Mouse (Mus musculus): ENCODE measurements around the gene Pip4k2c.

Pip4k2c gene

GRCm38 (mm10) chr10:127189116-127189650 lies 22.2 kb downstream of the Pip4k2c start:
- no peak for DNase-seq (ENCODE audit: low spot score in 2 of 2)

- no peak for DNase-seq (ENCODE audit: low spot score in 2 of 2)
Measured at GRCm38 (mm10) chr10:127188465-127189115, 22.8 kb downstream of the Pip4k2c start.

- DNase-seq (ENCODE audit: low spot score in 2 of 2): no peak
Measured at GRCm38 (mm10) chr10:127188079-127188453, 23.3 kb downstream of the Pip4k2c start.

DNA sequence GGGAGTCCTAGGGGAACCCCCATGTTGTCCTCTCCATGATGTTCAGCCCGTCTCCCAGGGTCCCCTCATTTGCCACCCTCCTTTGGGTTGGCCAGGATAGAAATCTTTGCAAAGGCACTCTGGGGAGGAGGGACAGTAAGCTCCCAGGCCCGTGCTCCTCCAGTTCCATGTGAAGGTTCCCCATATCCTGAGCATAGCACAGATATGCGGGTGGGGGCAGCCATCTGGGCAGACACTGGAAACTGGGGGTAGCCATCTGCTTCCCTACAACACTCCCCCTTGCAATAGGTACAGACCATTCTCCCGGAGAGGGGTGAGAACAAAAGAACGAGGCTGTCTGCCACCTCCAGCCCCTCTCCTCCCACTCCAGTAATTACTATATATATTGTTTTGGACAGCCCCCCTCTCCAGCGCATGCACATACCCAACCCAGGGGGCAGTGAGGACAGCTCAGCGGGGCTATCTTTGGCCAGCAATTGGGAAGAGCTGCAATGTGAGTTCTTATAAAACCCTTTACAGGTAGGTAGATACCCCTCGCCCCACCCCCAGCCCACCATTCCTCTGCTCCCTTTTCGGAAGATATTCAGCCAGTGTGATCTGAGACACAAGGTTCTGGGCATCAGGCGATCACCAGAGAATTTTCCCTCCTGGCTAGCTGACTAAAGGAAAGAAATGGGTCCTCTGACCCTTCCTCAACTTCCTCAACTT lies 23.9 kb downstream of the Pip4k2c start:
- DNase-seq (ENCODE audit: low spot score in 2 of 2): peak; percentile 79

GRCm38 (mm10) chr10:127186451-127186850 lies 24.9 kb downstream of the Pip4k2c start:
- DNase-seq (ENCODE audit: low spot score in 2 of 2): no peak

DNA sequence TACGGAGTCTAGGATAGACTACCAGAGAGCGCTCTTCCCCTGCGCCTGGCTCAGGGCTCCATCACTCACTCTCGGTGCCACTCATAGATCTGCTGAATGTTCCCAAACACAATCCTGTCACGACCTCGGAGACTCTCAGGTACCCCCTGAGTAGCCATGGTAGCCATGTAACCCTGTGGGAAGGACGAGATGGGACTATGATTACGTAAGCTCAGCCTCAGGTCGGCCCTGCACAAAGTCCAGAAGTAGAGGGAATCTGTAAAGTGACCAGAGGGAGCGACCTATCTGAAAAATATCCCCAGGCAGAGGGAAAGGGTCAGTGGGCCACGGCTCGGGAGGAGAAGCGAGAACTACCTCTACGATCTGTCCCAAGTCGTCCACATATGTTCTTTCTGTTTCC lies 25.9 kb downstream of the Pip4k2c start:
- DNase-seq (ENCODE audit: low spot score in 2 of 2): no peak

DNA sequence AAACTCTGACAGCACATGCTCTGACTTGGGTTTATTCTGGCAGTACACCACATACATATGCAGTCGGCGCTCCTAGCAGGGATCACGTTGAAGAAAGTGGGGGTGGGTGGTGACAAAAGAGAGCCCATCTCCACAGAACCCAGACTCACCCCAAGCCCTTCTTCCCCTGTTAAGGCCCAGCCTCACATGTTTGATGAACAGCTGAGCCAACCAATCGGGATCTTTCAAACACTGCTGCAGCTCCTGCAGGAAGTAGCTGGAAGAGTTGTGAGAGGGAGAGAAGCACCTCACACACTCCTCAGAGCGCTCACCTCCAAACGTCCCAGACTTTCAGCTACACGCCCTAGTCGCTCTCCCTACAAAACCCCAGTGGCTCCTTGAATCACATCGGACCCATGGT lies 26.3 kb downstream of the Pip4k2c start:
- DNase-seq (ENCODE audit: low spot score in 2 of 2): no peak

DNA sequence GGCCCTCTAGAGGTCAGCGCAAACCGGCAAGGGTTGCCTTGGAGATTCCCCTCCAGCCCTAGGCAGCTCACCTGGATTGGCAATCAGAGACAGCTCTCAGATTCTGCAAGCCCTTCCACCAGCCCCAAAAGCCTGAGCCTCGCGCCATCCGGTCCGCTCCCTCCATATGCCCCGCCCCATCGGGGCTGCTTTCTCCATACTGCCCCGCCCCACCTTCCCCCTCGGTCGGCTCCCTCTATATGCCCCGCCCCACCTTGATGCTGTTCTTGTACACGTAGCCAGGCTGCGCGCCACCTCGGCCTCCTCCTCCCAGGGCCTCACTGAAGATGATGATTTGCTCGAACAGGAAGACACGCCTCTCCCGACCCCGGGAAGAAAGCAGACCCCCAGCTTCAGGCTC lies 27.6 kb downstream of the Pip4k2c start:
- no peak for DNase-seq (ENCODE audit: low spot score in 2 of 2)

DNA sequence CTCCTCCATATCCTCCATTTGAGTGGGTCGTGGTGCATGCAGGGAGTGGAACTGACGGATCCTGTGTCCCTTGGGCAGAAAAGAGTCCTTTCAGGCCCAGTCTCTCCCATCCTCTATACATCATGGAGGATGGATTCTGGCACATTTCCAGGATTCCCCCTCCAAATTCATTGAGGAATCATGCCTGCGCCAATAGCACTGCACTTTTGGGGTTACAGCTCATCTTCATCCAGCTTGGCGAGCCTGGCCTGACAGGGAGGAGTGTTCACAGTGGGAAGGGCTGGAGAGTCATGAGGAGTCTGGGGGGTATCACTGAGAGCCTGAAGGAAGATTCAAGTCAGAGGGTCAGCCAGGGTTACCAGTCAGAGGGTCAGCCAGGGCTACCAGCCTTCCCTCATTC lies 28.8 kb downstream of the Pip4k2c start:
- no peak for DNase-seq (ENCODE audit: low spot score in 2 of 2)

- DNase-seq (ENCODE audit: low spot score in 2 of 2): no peak
Measured at GRCm38 (mm10) chr10:127181566-127181965, 29.8 kb downstream of the Pip4k2c start.

DNA sequence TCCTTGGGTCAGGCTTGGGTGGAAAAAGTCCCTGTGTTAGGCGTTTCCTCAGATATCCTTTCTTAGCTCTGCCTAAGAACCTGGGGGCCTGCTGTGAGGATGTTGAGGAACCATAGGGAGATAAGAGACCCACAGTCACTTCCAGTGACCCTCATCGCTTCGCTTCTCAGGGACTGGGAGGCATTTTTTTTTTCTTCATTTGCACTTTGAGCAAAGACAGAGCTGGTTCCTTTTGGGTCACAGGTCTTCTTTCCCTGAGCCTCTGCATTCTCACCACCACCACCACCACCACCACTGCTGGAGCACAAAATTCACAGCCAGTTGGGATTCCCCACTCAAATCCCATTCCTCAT lies 30.7 kb downstream of the Pip4k2c start:
- no peak for DNase-seq (ENCODE audit: low spot score in 2 of 2)

- DNase-seq (ENCODE audit: low spot score in 2 of 2): peak in 1 of 2 experiments; percentile 59
Measured at GRCm38 (mm10) chr10:127179871-127180694, 31.3 kb downstream of the Pip4k2c start, which contains the start of gene Slc26a10. Gene Slc26a10 (minus strand): TSS chr10:127180645.

DNA sequence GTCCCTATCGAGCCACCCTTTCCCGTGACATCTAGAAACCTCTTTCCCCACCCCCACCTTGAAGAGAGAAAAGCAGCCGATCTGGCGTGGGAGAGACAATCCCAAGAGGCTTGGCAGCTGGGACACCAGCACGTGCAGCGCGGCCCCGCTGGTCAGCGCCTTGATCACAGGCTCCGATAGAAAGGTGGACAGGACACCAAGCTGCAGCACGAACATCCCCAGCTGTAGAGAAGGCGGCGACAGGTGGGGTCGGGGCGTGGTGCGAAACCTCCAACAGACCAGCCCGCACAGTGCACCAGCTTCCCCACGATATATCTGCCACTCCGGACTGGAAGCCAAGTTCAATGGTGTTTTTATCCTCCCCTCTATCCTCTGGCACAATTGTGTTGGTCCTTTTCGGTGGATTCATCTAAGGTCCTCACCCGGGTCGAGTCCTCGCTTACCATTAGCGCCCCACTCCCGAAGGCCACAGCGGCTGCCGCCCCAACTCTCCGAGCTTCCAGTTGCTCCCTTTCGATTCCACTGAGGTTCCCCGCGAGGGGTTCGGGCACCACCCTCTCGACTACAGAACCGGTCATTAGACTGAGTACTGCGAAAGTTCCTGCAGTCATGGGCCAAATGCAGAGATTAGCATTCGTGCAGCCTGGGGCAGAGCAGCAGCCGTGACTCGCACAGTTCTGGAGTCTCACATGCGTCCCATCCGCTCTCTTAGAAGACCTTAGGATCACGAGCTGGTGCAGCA lies 32.9 kb downstream of the Pip4k2c start:
- no peak for DNase-seq (ENCODE audit: low spot score in 2 of 2)

- peak; percentile 85 to 87 for DNase-seq (ENCODE audit: low spot score in 2 of 2)
Measured at GRCm38 (mm10) chr10:127177719-127178118, 33.7 kb downstream of the Pip4k2c start.

DNA sequence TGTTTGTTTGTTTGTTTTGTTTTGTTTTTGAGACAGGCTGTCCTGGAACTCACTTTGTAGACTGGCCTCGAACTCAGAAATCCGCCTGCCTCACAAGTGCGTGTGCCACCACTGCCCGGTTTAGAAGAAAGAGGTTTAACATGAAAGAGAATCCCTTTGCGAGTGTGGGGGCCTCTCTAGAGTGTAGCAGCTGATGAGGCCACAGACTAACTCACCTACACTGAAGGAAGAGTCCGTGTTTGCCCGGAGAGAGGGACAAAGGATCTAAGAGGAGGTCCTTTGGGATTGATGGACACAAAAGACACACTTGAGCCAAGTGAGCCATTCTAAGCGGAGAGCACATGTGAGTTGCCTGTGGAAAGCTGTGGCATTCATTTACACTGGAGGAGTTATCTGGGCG lies 34.1 kb downstream of the Pip4k2c start:
- DNase-seq (ENCODE audit: low spot score in 2 of 2): no peak

DNA sequence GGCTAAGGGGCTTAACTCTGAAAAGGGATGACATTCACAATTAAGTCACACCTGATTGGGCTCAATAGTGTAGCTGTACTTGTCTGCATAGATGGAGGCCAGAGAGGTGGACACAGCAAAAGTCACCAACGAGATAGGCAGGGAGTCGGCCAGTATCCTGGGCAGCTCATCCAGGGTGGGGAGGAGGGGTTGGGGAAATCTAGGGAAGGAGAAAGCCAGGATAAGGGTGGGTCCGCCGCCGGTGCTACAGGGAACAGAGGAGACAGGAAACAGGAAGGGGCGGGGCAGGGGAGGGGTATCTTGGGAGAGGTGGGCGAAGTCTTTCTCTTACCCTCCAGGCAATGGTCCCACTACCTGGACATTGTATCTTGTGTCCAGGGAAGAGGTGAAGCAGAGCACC lies 34.6 kb downstream of the Pip4k2c start:
- no peak for DNase-seq (ENCODE audit: low spot score in 2 of 2)

DNA sequence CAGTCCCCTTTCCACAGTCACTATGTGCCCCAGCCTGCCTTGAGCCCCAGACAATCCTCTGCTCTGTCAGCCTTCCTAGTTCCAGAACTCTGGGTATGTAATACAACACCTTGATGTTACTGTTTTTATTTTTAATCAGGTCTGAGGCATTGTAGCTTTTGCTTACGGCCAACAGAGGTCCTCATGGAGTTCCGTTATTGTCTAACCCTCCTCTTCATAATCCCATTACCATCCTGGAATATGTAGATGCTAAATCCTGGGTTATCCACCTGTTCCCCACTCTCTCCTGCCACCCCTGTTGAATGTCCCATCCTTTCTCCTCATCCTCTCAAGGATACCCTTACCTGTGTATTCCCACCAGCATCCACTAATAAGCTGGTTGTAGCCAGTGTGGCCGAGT lies 35.2 kb downstream of the Pip4k2c start:
- DNase-seq (ENCODE audit: low spot score in 2 of 2): no peak

- no peak for DNase-seq (ENCODE audit: low spot score in 2 of 2)
Measured at GRCm38 (mm10) chr10:127174170-127174569, 37.2 kb downstream of the Pip4k2c start.

DNA sequence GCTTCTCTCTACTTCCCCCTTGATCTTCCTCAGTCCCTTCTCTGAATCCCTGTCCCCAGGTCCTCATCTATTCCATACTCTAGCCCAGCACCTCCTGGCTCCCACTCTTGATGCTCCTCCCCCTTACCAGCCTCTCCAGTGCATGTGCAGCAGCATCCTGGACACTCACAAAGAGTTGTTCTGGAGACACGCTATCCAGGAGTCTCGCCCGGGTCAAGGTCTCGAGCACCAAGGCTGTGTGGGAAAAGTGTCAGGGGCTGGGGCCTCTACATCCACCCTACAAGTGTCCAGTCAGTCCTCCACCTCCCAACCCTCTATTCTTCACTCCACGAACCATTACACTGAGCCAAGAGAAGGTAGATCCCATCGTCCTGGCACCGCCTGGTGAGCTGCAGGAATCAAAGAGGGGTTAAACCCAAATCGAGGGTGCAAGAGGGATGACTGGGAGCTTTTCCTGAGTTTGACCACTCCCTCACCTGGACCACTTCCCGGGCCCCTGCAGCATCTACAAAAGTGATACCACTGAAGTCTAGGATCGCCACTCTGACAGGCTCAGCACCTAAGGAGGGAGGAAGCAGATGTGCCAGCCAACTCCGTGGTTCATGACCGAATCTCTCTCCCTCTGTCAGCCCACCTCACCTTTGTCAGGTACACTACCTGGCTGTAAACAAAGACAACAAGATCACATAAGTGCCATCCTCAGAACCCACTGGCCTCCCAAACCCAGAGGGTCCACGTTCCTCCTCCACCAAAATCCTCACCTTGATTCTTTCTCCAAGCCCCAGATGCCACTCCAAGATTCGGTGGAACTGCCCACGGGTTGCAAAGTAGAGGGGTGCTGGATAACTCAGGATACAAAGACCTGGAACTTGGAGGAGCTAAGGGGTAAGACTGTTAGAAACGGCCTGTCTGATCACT lies 38.0 kb downstream of the Pip4k2c start:
- DNase-seq (ENCODE audit: low spot score in 2 of 2): no peak

DNA sequence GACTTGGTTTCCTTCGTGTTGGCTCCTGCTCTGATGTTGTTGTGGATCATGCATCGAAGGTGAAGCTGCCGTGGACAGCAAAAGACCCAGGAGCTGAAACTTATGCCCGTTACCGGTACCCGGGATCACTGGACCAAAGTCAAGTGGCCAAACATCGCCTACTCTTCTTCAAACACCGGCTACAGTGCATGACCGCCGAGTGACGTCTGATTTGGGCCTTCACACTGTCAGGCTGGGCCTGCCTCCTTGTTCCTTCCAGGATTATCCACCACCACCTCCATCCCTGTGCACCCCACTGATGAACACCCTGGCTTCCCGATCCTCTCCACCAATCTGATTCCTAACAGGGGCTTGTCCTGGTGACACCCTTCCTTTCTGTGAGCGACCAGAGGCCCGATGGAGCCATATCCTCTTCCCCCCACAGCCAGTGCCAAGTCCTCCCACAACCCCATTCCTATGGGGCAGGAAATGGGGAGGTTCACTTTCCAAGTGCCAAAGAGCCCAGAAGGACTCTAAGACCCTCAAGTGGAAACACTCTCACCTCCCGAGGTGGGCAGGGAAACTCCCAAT lies 39.7 kb downstream of the Pip4k2c start:
- DNase-seq (ENCODE audit: low spot score in 2 of 2): no peak
